In the genomic region with DNA sequence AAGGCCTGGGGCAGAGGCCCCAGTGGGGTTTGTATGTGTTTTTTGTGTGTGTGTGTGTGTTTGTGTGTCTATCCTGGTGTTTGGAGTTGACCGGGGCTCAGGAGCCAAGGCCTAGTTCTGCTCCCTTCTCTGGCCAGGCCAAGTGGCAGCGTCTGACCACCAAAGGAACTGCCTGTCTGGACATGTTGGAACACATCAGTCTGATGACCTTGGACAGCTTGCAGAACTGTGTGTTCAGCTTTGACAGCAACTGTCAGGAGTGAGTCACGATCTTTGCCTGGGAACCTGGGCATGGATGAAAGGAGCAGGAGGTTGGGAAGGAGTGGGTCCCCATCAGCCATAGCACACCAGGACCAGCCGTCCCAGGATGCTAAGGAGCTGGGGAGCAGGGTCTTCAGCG, we compare ENCODE assay signal across 23 mouse cellular contexts. TPM values are rescaled to one million over a fixed set of nuclear protein-coding genes. Genes with fewer than 3 reads are reported as not detected.
DNase-seq lines count a peak whose midpoint lies in the region; TF ChIP-seq lines count a peak whose summit lies in the region.
"Had no signal": no experiment of that assay in that cellular context is flagged by ENCODE, and none has a peak within 500 bp of the region (broad histone marks: within the 10 kb centered on the region; RNA-seq: fewer than 3 reads in every experiment).

No protein-coding gene starts in this region.

- no peak for TF ChIP-seq RAD21 in CH12.LX (IDR thresholded peaks at IDR 0.05; ENCODE audit: low read depth, low read length)

- peaks cover 12% of the 10 kb centered on the region for H3K79me2 ChIP-seq in CH12.LX (replicated peaks; ENCODE audit: control insufficient read depth, extremely low read depth, insufficient read depth, poor library complexity, severe bottlenecking)

- TF ChIP-seq POLR2A in CH12.LX (IDR thresholded peaks at IDR 0.05; ENCODE audit: low read depth, low read length), result no peak

- in situ Hi-C loops in CH12.LX (cut with MboI; ENCODE audit: low pct_ligation_motif_present, low pct_unique_long_range_greater_than_20kb, low sequenced_read_pairs), result loop anchor here (10.0 kb wide), 1 partner anchor 153 kb away; no protein-coding TSS in a partner anchor

- H3K9ac ChIP-seq in CH12.LX (ENCODE audit: insufficient read depth, low read depth), result no peak overlapping the region
- H3K9ac ChIP-seq: embryonic facial prominence, embryonic 13.5 days; forebrain, embryonic 12.5 days; forebrain, embryonic 15.5 days; heart, embryonic 13.5 days; hindbrain, embryonic 12.5 days; hindbrain, embryonic 15.5 days had no signal

- H3K4me3 ChIP-seq in CH12.LX (replicated peaks in 1 of 3; ENCODE audit: low read depth in 2 of 3, low read length in 2 of 3, poor library complexity in 1 of 3), result peak overlapping the region in 1 of 3 experiments; percentile 67
- H3K4me3 ChIP-seq: embryonic facial prominence, embryonic 10.5 days; embryonic facial prominence, embryonic 13.5 days; erythroblast, embryonic 14.5 days; forebrain, embryonic 12.5 days; forebrain, embryonic 15.5 days; heart, adult 2 months; heart, embryonic 10.5 days; heart, embryonic 13.5 days; hindbrain, embryonic 12.5 days; hindbrain, embryonic 15.5 days had no signal

- no peak for TF ChIP-seq CTCF in CH12.LX (conservative IDR thresholded peaks at IDR 0.05 in 1 of 2, IDR thresholded peaks at IDR 0.05 in 1 of 2; ENCODE audit: low read depth in 2 of 2, low read length in 2 of 2)

- no peak for DNase-seq in CH12.LX (ENCODE audit: extremely low read depth)
- peak; percentile 58 for DNase-seq in adrenal gland, adult 8-10 months
- DNase-seq in adrenal gland, postnatal 25 days, result peak; percentile 28
- no peak for DNase-seq in testis, postnatal 14 days (ENCODE audit: low spot score)
- no peak for DNase-seq in retina, embryonic 14.5 days (ENCODE audit: low spot score)
- no peak for DNase-seq in left cerebral cortex, postnatal 36 days (ENCODE audit: low spot score in 2 of 2)
- DNase-seq: cerebellum, adult 11-12 months; cerebellum, adult 8-10 months; cerebellum, postnatal 10 days; cerebellum, postnatal 36 days; embryo, embryonic 11 days; gastrocnemius, postnatal 36 days; heart, adult 2 months had no signal

- H3K9me3 ChIP-seq in CH12.LX (replicated peaks; ENCODE audit: low read length), result no peaks in the 10 kb centered on the region
- H3K9me3 ChIP-seq: embryonic facial prominence, embryonic 10.5 days; embryonic facial prominence, embryonic 13.5 days; forebrain, embryonic 12.5 days; forebrain, embryonic 15.5 days; G1E; heart, embryonic 10.5 days; heart, embryonic 13.5 days; hindbrain, embryonic 12.5 days; hindbrain, embryonic 15.5 days had no signal

- peaks cover 14 to 62% of the 10 kb centered on the region in 2 experiments for H3K36me3 ChIP-seq in CH12.LX (replicated peaks in 1 of 2; ENCODE audit: control insufficient read depth in 1 of 2, insufficient read depth in 1 of 2, low read length in 1 of 2)
- H3K36me3 ChIP-seq: G1E had no signal

- TF ChIP-seq EP300 in CH12.LX (IDR thresholded peaks at IDR 0.05; ENCODE audit: low read length), result no peak

- H3K4me2 ChIP-seq in CH12.LX (ENCODE audit: insufficient read depth, low read depth, poor library complexity, severe bottlenecking), result no peak overlapping the region
- H3K4me2 ChIP-seq: embryonic facial prominence, embryonic 13.5 days; forebrain, embryonic 12.5 days; forebrain, embryonic 15.5 days; heart, embryonic 13.5 days; hindbrain, embryonic 12.5 days; hindbrain, embryonic 15.5 days had no signal

- peaks cover 17 to 53% of the 10 kb centered on the region in 2 experiments for H3K4me1 ChIP-seq in CH12.LX (ENCODE audit: control insufficient read depth in 1 of 2, insufficient read depth in 2 of 2)
- H3K4me1 ChIP-seq: embryonic facial prominence, embryonic 10.5 days; embryonic facial prominence, embryonic 13.5 days; forebrain, embryonic 12.5 days; forebrain, embryonic 15.5 days; heart, embryonic 10.5 days; heart, embryonic 13.5 days; hindbrain, embryonic 12.5 days; hindbrain, embryonic 15.5 days had no signal

- intact Hi-C loops in left cerebral cortex, postnatal 36 days (cut with DNase I), result no loop called here

- no peak overlapping the region for H3K27ac ChIP-seq in CH12.LX (ENCODE audit: insufficient read depth, low read depth)
- H3K27ac ChIP-seq: embryonic facial prominence, embryonic 10.5 days; embryonic facial prominence, embryonic 13.5 days; forebrain, embryonic 12.5 days; forebrain, embryonic 15.5 days; heart, adult 2 months; heart, embryonic 10.5 days; heart, embryonic 13.5 days; hindbrain, embryonic 12.5 days; hindbrain, embryonic 15.5 days had no signal

- dilution Hi-C loops in CH12.LX (cut with MboI; ENCODE audit: extremely low pct_ligation_motif_present, extremely low pct_unique_long_range_greater_than_20kb, low sequenced_read_pairs), result no loop called here

- no peaks in the 10 kb centered on the region for H3K27me3 ChIP-seq in CH12.LX (replicated peaks)
- H3K27me3 ChIP-seq: embryonic facial prominence, embryonic 13.5 days; forebrain, embryonic 12.5 days; forebrain, embryonic 15.5 days; heart, embryonic 13.5 days; hindbrain, embryonic 12.5 days; hindbrain, embryonic 15.5 days had no signal

TF ChIP-seq in CH12.LX, 34 proteins besides CTCF, POLR2A, EP300 and RAD21:
- no peak for TF ChIP-seq MAFK (IDR thresholded peaks at IDR 0.05; ENCODE audit: insufficient replicate concordance, low read length)
- no peak for TF ChIP-seq USF2 (conservative IDR thresholded peaks at IDR 0.05; ENCODE audit: low read depth, low read length)
- no peak for TF ChIP-seq MXI1 (IDR thresholded peaks at IDR 0.05; ENCODE audit: low read depth, low read length)
- TF ChIP-seq CHD1 (IDR thresholded peaks at IDR 0.05; ENCODE audit: low read depth, low read length), result 0 out of 2 replicates have a peak, but pooled peaks have one; percentile 39
- no peak for TF ChIP-seq MYC (IDR thresholded peaks at IDR 0.05; ENCODE audit: low read depth, low read length)
- no peak for TF ChIP-seq JUN (IDR thresholded peaks at IDR 0.05; ENCODE audit: insufficient read depth, low read depth, low read length)
- no peak for TF ChIP-seq ETS1 (conservative IDR thresholded peaks at IDR 0.05; ENCODE audit: low read depth, low read length)
- TF ChIP-seq MAX (IDR thresholded peaks at IDR 0.05; ENCODE audit: low read length), result no peak
- no peak for TF ChIP-seq UBTF (IDR thresholded peaks at IDR 0.05; ENCODE audit: low read depth, low read length)

RNA-seq across cellular contexts. Expression of a gene that starts 14.4 kb away (rescaled TPM):
- total RNA-seq in CH12.LX (2012; rRNA removed) (30.0 TPM in 2 replicates), CH12.LX (2014; rRNA removed) (28.1 and 28.3 TPM in 2 replicates)
- polyA plus RNA-seq in CH12.LX (2012; ENCODE audit: insufficient read length, low read depth), result 31.2 and 33.9 TPM in 2 replicates
- 10 to 100 TPM; 12.0 to 28.8 (median 19.9) TPM for total RNA-seq in adrenal gland, adult 8-10 months (2022)
- 10.0 and 16.1 TPM in 2 replicates for total RNA-seq in adrenal gland, postnatal 25 days (2021)
- 1 to 10 TPM; 4.4 to 4.6 TPM for total RNA-seq in left cerebral cortex, postnatal 36 days (2021)
- polyA plus RNA-seq: G1E had no signal

RNA-seq across cellular contexts. Expression of a gene that starts 16.1 kb away (rescaled TPM):
- 2.2 and 3.3 TPM in 2 replicates for total RNA-seq in CH12.LX (2012; rRNA removed)
- total RNA-seq in CH12.LX (2014; rRNA removed), result 4.1 and 4.4 TPM in 2 replicates
- 3.6 and 4.8 TPM in 2 replicates for polyA plus RNA-seq in CH12.LX (2012; ENCODE audit: insufficient read length, low read depth)
- 10 to 100 TPM; 11.1 to 32.1 (median 21.6) TPM for total RNA-seq in adrenal gland, adult 8-10 months (2022)
- total RNA-seq in adrenal gland, postnatal 25 days (2021), result 8.3 and 9.4 TPM in 2 replicates
- 1 to 10 TPM; 3.0 to 4.4 TPM for total RNA-seq in left cerebral cortex, postnatal 36 days (2021)
- polyA plus RNA-seq: erythroblast, embryonic 14.5 days had no signal

Comparison
In these comparisons a context has a peak if more than half of its experiments do, and no peak if none do; other contexts are left out.
1. DNase-seq: peak in adrenal gland, adult 8-10 months (single experiment) and adrenal gland, postnatal 25 days (single experiment); none in CH12.LX (single experiment), testis, postnatal 14 days (single experiment), retina, embryonic 14.5 days (single experiment) and left cerebral cortex, postnatal 36 days (0 of 2).